Mouse (Mus musculus) lung, adult 2 months (tissue): ENCODE data around the gene Ccdc88a.

Experiments used
- CTCF ChIP-seq: fragments of 200-500 bp; IDR thresholded peaks from 2 replicates; pipeline ENCODE4 v1.5.1; 2011; ENCODE audit warnings: mild to moderate bottlenecking, low read length, control low read depth; ENCODE audit not compliant: insufficient read depth
- POLR2A ChIP-seq: fragments of 200-500 bp; IDR thresholded peaks from 2 replicates; pipeline ENCODE4 v1.6.1; 2011; ENCODE audit warnings: low read depth, mild to moderate bottlenecking, control low read depth, low read length, borderline replicate concordance; ENCODE audit errors: extremely low read depth

GRCm38 (mm10) chr11:29395135-29395746 lies 21.8 kb downstream of the Ccdc88a start:
- TF ChIP-seq CTCF (no peak), POLR2A (no peak)
